Mouse (Mus musculus): ENCODE data around the gene Tmem240. TPM values are rescaled to one million over a fixed set of nuclear protein-coding genes. Genes with fewer than 3 reads are reported as not detected.

Tmem240 gene
- polyA plus RNA-seq, 1 experiment from 2014 or later, result 2.4 TPM

DNA sequence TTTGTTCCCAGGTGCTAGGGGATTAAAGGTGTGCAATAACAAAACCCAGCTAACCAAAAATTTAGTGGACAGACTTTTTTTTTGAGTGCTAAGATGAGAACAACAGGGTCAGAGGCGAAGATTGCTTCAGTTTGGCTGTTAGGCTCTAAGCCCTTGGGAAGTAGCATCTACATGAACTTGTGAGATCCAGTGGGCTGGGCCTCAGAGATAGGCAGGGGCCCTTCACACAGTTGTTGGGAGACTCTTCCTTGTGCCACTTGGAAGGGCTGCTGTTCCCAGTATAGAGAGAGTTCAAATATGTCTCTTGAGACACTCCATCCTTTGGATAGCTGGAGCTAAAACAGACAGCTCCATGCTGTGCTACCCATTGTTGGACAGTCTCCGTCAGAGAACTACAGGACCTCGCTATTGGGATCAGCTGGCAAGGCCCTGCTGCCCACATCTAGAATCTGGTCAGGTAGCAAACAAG, 55.5 kb downstream of the Tmem240 start, which contains the start of gene Ankrd65:
Gene Ankrd65 (plus strand): TSS at position 419 of the 469 bp plus-strand sequence.
- ATAC-seq, result no peak
- H3K27me3 ChIP-seq, result peaks cover 10% of the 10 kb centered on the region
- 76% methylated on average over 3 of the region's 3 CpGs for WGBS

More for the DNA sequence above, 55.5 kb downstream of the Tmem240 start, which contains the start of gene Ankrd65:
- Histone ChIP-seq H3K27ac (no peak within 1 kb of the TSS), H3K4me1 (peaks cover 3% of the 10 kb centered on the region; the same call in 1 of the 2 replicates), H3K4me2 (no peak within 1 kb of the TSS), H3K36me3 (ENCODE audit: poor library complexity, severe bottlenecking) (no peaks in the 10 kb centered on the region), H3K9ac (no peak within 1 kb of the TSS), H3K4me3 (no peak within 1 kb of the TSS), H3K9me3 (replicated peaks) (no peaks in the 10 kb centered on the region)

Small RNA genes lying within 50 kb of the gene (microRNA-seq; reads per million reads assigned to microRNA genes)
- gene Gm27743, result not detected

Other genes with a start within 250 kb of the Tmem240 start
- 937 and 949 TPM in 2 replicates for gene Gnb1, start 243.4 kb upstream of the Tmem240 start, polyA plus RNA-seq (2015; fragmentation: Nextera tagmentation; extraction: Ambion mirVana)
- 88.7 and 91.9 TPM in 2 replicates for gene Nadk, start 172.4 kb upstream of the Tmem240 start, polyA plus RNA-seq (2015; fragmentation: Nextera tagmentation; extraction: Ambion mirVana)
- 10.6 and 10.7 TPM in 2 replicates for gene Slc35e2, start 133.4 kb upstream of the Tmem240 start, polyA plus RNA-seq (2015; fragmentation: Nextera tagmentation; extraction: Ambion mirVana)
- 75.5 and 77.9 TPM in 2 replicates for gene Cdk11b, start 109.9 kb upstream of the Tmem240 start, polyA plus RNA-seq (2015; fragmentation: Nextera tagmentation; extraction: Ambion mirVana)
- gene Gm10563, start 89.4 kb upstream of the Tmem240 start, polyA plus RNA-seq (2015; fragmentation: Nextera tagmentation; extraction: Ambion mirVana), result not detected in 2 replicates
- gene Mmp23, start 81.4 kb upstream of the Tmem240 start, polyA plus RNA-seq (2015; fragmentation: Nextera tagmentation; extraction: Ambion mirVana), result 1.6 and 2.1 TPM in 2 replicates
- gene Mib2, start 65.6 kb upstream of the Tmem240 start, polyA plus RNA-seq (2015; fragmentation: Nextera tagmentation; extraction: Ambion mirVana), result 29.8 and 35.2 TPM in 2 replicates
- 1.9 and 2.3 TPM in 2 replicates for gene Fndc10, start 40.5 kb upstream of the Tmem240 start, polyA plus RNA-seq (2015; fragmentation: Nextera tagmentation; extraction: Ambion mirVana)
- 160 and 162 TPM in 2 replicates for gene Ssu72, start 30.0 kb upstream of the Tmem240 start, polyA plus RNA-seq (2015; fragmentation: Nextera tagmentation; extraction: Ambion mirVana)
- 79.2 and 93.3 TPM in 2 replicates for gene Atad3a, start 26.3 kb downstream of the Tmem240 start, polyA plus RNA-seq (2015; fragmentation: Nextera tagmentation; extraction: Ambion mirVana)
- gene Vwa1, start 39.9 kb downstream of the Tmem240 start, polyA plus RNA-seq (2015; fragmentation: Nextera tagmentation; extraction: Ambion mirVana), result 15.1 and 15.3 TPM in 2 replicates
- 0.20 and 0.45 TPM in 2 replicates for gene Tmem88b, start 51.1 kb downstream of the Tmem240 start, polyA plus RNA-seq (2015; fragmentation: Nextera tagmentation; extraction: Ambion mirVana)
- gene Ankrd65, start 55.6 kb downstream of the Tmem240 start, polyA plus RNA-seq (2015; fragmentation: Nextera tagmentation; extraction: Ambion mirVana), result 0.18 TPM in 1 of 2 replicates, not detected in the other
- gene Mrpl20, start 68.1 kb downstream of the Tmem240 start, polyA plus RNA-seq (2015; fragmentation: Nextera tagmentation; extraction: Ambion mirVana), result 251 and 266 TPM in 2 replicates
- gene Ccnl2, start 77.7 kb downstream of the Tmem240 start, polyA plus RNA-seq (2015; fragmentation: Nextera tagmentation; extraction: Ambion mirVana), result 166 and 179 TPM in 2 replicates
- gene Aurkaip1, start 96.5 kb downstream of the Tmem240 start, polyA plus RNA-seq (2015; fragmentation: Nextera tagmentation; extraction: Ambion mirVana), result 147 and 151 TPM in 2 replicates
- gene Mxra8, start 104.9 kb downstream of the Tmem240 start, polyA plus RNA-seq (2015; fragmentation: Nextera tagmentation; extraction: Ambion mirVana), result 15.6 and 17.1 TPM in 2 replicates
- 7.2 and 7.6 TPM in 2 replicates for gene Dvl1, start 112.6 kb downstream of the Tmem240 start, polyA plus RNA-seq (2015; fragmentation: Nextera tagmentation; extraction: Ambion mirVana)
- gene Tas1r3, start 128.6 kb downstream of the Tmem240 start, polyA plus RNA-seq (2015; fragmentation: Nextera tagmentation; extraction: Ambion mirVana), result 0.58 and 0.72 TPM in 2 replicates
- 19.1 and 22.3 TPM in 2 replicates for gene Cptp, start 134.6 kb downstream of the Tmem240 start, polyA plus RNA-seq (2015; fragmentation: Nextera tagmentation; extraction: Ambion mirVana)
- 96.2 and 106 TPM in 2 replicates for gene Ints11, start 134.7 kb downstream of the Tmem240 start, polyA plus RNA-seq (2015; fragmentation: Nextera tagmentation; extraction: Ambion mirVana)
- 46.5 and 54.2 TPM in 2 replicates for gene Pusl1, start 157.0 kb downstream of the Tmem240 start, polyA plus RNA-seq (2015; fragmentation: Nextera tagmentation; extraction: Ambion mirVana)
- gene Acap3, start 157.0 kb downstream of the Tmem240 start, polyA plus RNA-seq (2015; fragmentation: Nextera tagmentation; extraction: Ambion mirVana), result 51.0 and 56.7 TPM in 2 replicates
- gene Ube2j2, start 209.0 kb downstream of the Tmem240 start, polyA plus RNA-seq (2015; fragmentation: Nextera tagmentation; extraction: Ambion mirVana), result 131 and 136 TPM in 2 replicates
- gene C1qtnf12, start 227.5 kb downstream of the Tmem240 start, polyA plus RNA-seq (2015; fragmentation: Nextera tagmentation; extraction: Ambion mirVana), result 7.0 and 10.1 TPM in 2 replicates

Data from forebrain, embryonic 13.5 days (tissue).